Mouse (Mus musculus) kidney, adult 2 months (tissue): Measurements from ENCODE around the gene Mamstr.

Experiments
- CTCF ChIP-seq: fragments of 200-500 bp; conservative IDR thresholded peaks from 2 replicates; pipeline ENCODE4 v1.5.1; 2011; ENCODE audit warnings: low read depth, mild to moderate bottlenecking, control low read depth, low read length, moderate library complexity, mixed read lengths; ENCODE audit not compliant: insufficient read depth, insufficient read length
- POLR2A ChIP-seq: fragments of 200-500 bp; IDR thresholded peaks from one replicate; pipeline ENCODE4 v1.6.1; 2011; ENCODE audit warnings: low read depth, low read length, control low read depth

DNA sequence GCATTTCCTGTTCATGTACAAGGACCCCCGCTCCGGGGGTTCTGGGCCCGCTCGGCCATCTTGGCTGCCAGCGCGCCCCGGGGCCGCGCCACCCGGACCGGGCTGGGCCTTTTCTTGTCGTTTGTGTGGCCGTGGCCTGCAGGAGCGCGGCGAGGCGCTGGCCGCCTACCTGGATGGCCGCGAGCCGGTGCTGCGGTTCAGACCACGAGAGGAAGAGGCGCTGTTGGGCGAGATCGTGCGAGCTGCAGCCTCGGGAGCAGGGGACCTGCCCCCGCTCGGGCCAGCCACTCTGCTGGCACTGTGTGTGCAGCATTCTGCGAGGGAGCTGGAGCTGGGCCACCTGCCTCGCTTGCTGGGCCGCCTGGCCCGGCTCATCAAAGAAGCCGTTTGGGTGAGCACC lies 7.3 kb upstream of the Mamstr start:
- TF ChIP-seq CTCF, result no peak; the same call in 1 of the 2 replicates
- no peak for TF ChIP-seq POLR2A
